Mouse (Mus musculus) embryonic fibroblast, embryonic 13.5 days (primary cell): Measurements from ENCODE around the gene Magel2.

ENCODE experiments used
- CTCF ChIP-seq: IDR thresholded peaks from 2 replicates; pipeline ENCODE4 v1.5.1; 2011; ENCODE audit warnings: mild to moderate bottlenecking, control low read depth, low read length, moderate library complexity, borderline replicate concordance; ENCODE audit not compliant: insufficient read depth
- POLR2A ChIP-seq: IDR thresholded peaks from 2 replicates; pipeline ENCODE4 v1.6.1; 2011; ENCODE audit warnings: low read depth, mild to moderate bottlenecking, control low read depth, low read length, moderate library complexity

DNA sequence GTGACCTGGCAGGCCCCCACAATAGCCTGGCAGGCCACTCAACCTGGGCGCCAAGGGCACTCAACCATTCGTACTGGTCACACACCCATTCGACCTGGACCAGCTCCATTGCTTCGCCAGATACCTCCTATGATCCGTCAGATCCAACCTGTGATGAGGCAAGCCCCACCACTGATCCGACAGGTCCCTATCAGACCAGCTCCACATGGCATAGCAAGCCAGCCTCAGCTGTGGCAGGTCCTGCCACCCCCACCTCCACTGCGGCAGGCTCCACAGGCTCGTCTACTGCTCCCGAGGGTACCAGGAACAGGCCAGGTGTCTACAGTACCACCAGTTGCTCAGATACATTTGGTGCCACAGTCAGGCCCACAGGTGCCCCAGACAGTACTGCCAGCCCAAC is 1.7 kb downstream of the Magel2 start:
- TF ChIP-seq CTCF = no peak
- TF ChIP-seq POLR2A = no peak
